Mouse (Mus musculus) neural tube, embryonic 15.5 days (tissue): ENCODE measurements around the gene Cd34. TPM values are rescaled to one million over a fixed set of nuclear protein-coding genes. Genes with fewer than 3 reads are reported as not detected.

Experiments used
- ATAC-seq: fragments of 200-750 bp; cut with Nextera tagmentation; 2 replicates; pipeline ENCODE4 v1.8.0; 2017; ENCODE audit warnings: mild to moderate bottlenecking, moderate TSS enrichment, moderate library complexity; ENCODE audit not compliant: low FRiP score
- H3K27ac ChIP-seq: fragments of 300-500 bp; sonication (generic); replicated peaks from 2 replicates; pipeline ENCODE4 v1.5.1; 2015; ENCODE audit warnings: mild to moderate bottlenecking, inconsistent platforms
- H3K27me3 ChIP-seq: fragments of 300-500 bp; sonication (generic); replicated peaks from 2 replicates; pipeline ENCODE4 v1.6.1; 2015; ENCODE audit warnings: inconsistent platforms
- H3K36me3 ChIP-seq: fragments of 300-500 bp; sonication (generic); 2 replicates; pipeline ENCODE4 v1.6.1; 2015; ENCODE audit warnings: inconsistent platforms
- H3K4me1 ChIP-seq: fragments of 300-500 bp; sonication (generic); 2 replicates; pipeline ENCODE4 v1.6.1; 2015; ENCODE audit warnings: inconsistent platforms
- H3K4me2 ChIP-seq: fragments of 300-500 bp; sonication (generic); 2 replicates; pipeline ENCODE4 v1.6.1; 2015; ENCODE audit warnings: inconsistent platforms, mild to moderate bottlenecking, moderate library complexity
- H3K4me3 ChIP-seq: fragments of 300-500 bp; sonication (generic); replicated peaks from 2 replicates; pipeline ENCODE4 v1.5.1; 2015; ENCODE audit warnings: mild to moderate bottlenecking, inconsistent platforms
- H3K9ac ChIP-seq: fragments of 300-500 bp; sonication (generic); replicated peaks from 2 replicates; pipeline ENCODE4 v1.6.1; 2015; ENCODE audit warnings: mild to moderate bottlenecking, inconsistent platforms
- H3K9me3 ChIP-seq: fragments of 300-500 bp; sonication (generic); replicated peaks from 2 replicates; pipeline ENCODE4 v1.6.1; 2016; ENCODE audit warnings: inconsistent platforms
- WGBS: fragments of 180-500 bp; shearing (Covaris S2); methylation state at CpG from one replicate; pipeline ENCODE4 v1.1.7; 2015; ENCODE audit warnings: mixed read lengths; 5-methylcytosine and 5-hydroxymethylcytosine counted together
- polyA plus RNA-seq: library from polyadenylated mRNA; unstranded; fragments of >200 nt; fragmentation: Nextera tagmentation; extraction: Ambion mirVana; gene quantifications from 2 replicates; pipeline ENCODE4 v1.2.1, GENCODE M21; 2015

Cd34 gene
- polyA plus RNA-seq, 1 experiment from 2014 or later = 29.4 TPM

GRCm38 (mm10) chr1:194991654-194992053, 53.0 kb downstream of the Cd34 start:
- H3K27ac ChIP-seq = no peak overlapping the region
- no peaks in the 10 kb centered on the region for H3K27me3 ChIP-seq
- no peak for ATAC-seq
- H3K4me3 ChIP-seq = no peak overlapping the region
- no peak overlapping the region for H3K4me2 ChIP-seq
- H3K9ac ChIP-seq = no peak overlapping the region
- no peaks in the 10 kb centered on the region for H3K4me1 ChIP-seq
- no peaks in the 10 kb centered on the region for H3K9me3 ChIP-seq
- no peaks in the 10 kb centered on the region for H3K36me3 ChIP-seq
- 92% methylated on average over 2 of the region's 2 CpGs for WGBS

GRCm38 (mm10) chr1:194992589-194993317, 54.1 kb downstream of the Cd34 start:
- H3K4me2 ChIP-seq = no peak overlapping the region
- no peaks in the 10 kb centered on the region for H3K4me1 ChIP-seq
- H3K27ac ChIP-seq = no peak overlapping the region
- no peaks in the 10 kb centered on the region for H3K9me3 ChIP-seq
- no peaks in the 10 kb centered on the region for H3K36me3 ChIP-seq
- 84% methylated on average over 5 of the region's 5 CpGs for WGBS
- no peak for ATAC-seq
- H3K4me3 ChIP-seq = no peak overlapping the region
- H3K9ac ChIP-seq = no peak overlapping the region
- H3K27me3 ChIP-seq = no peaks in the 10 kb centered on the region

DNA sequence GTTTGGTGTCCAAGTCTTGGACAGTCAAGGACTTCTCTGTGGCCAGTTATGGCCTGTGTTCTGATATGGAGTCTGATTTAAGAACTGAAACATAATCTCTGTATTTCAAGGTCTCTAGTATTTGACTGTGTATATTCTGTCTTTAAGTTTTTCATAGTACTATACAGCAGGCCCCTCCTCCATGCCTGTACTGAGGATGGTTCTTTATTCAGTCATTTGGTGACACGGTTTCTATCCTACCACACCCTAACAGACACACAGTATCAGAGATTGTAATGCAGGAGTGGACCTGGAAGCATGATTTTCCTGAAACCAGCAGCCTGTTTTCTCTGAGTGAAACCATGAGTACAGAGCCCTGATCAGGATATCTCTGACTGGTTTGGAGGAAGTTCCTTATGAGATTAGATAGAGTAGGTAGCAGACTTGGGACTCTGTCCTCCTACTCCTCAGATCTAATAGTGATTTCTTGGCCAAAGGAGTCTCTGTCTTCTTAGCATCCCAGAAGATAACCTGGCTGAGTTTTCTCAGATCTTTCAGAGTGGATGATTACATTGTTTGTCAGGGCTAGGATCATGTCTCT, 54.9 kb downstream of the Cd34 start:
- WGBS = 84% methylated on average over 1 of the region's 1 CpGs
- no peaks in the 10 kb centered on the region for H3K36me3 ChIP-seq
- no peak overlapping the region for H3K4me3 ChIP-seq
- H3K27ac ChIP-seq = no peak overlapping the region
- H3K4me2 ChIP-seq = no peak overlapping the region
- no peak for ATAC-seq
- H3K27me3 ChIP-seq = no peaks in the 10 kb centered on the region
- no peak overlapping the region for H3K9ac ChIP-seq
- no peaks in the 10 kb centered on the region for H3K4me1 ChIP-seq
- no peaks in the 10 kb centered on the region for H3K9me3 ChIP-seq

DNA sequence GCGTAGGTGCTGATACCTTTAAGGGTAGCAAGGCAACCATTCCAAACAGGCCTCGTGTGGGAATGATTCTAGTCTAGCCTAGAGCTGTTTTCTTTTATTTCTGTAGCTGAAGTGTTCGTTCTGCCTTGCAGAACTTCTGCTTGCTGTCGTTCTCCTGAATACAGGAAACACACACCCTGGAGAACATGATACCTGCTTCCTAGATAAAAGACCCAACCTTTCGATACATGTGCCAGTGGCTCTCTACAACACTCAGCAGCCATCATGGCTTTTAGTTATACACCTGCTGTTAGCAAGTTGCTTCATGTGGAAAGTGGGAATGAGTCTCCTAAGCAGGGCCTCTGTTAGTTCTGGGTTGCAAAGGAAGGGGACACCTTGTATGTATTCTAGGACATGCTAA, 55.6 kb downstream of the Cd34 start:
- no peak for ATAC-seq

GRCm38 (mm10) chr1:194995196-194995595, 56.6 kb downstream of the Cd34 start:
- Histone ChIP-seq H3K9ac (no peak overlapping the region), H3K4me2 (no peak overlapping the region), H3K4me3 (no peak overlapping the region), H3K36me3 (no peaks in the 10 kb centered on the region), H3K9me3 (no peaks in the 10 kb centered on the region), H3K27ac (no peak overlapping the region), H3K27me3 (no peaks in the 10 kb centered on the region), H3K4me1 (no peaks in the 10 kb centered on the region)
- ATAC-seq = no peak
- WGBS = 86% methylated on average over 2 of the region's 2 CpGs

More for the DNA sequence above, 55.6 kb downstream of the Cd34 start:
- H3K9ac ChIP-seq = no peak overlapping the region
- H3K4me3 ChIP-seq = no peak overlapping the region
- WGBS = 87% methylated on average over 5 of the region's 5 CpGs
- no peaks in the 10 kb centered on the region for H3K27me3 ChIP-seq
- H3K36me3 ChIP-seq = no peaks in the 10 kb centered on the region
- no peak overlapping the region for H3K4me2 ChIP-seq
- no peak overlapping the region for H3K27ac ChIP-seq
- H3K9me3 ChIP-seq = no peaks in the 10 kb centered on the region
- H3K4me1 ChIP-seq = no peaks in the 10 kb centered on the region

DNA sequence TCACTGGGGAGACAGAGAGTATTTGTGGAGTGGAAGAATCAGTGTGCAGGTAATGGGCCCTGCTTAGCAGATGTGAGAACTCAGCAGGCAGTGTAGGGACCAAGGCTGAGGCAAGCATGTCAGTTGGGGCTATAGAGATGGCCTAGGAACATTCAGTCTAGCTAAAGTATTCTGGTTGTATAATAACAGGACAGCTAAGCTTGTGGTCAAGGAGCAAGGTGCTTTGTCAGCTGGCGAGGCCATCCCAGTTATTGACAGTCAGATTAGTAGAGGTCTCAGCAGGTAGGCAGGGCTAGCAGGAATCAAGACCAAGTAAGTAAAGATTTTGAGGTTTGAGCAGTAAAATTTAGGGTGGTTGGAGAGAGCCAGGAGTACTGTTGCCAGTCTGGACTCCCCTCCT, 59.8 kb downstream of the Cd34 start:
- Histone ChIP-seq H3K36me3 (no peaks in the 10 kb centered on the region), H3K9me3 (no peaks in the 10 kb centered on the region), H3K27ac (no peak overlapping the region), H3K4me2 (no peak overlapping the region), H3K9ac (no peak overlapping the region), H3K4me1 (no peaks in the 10 kb centered on the region), H3K4me3 (no peak overlapping the region), H3K27me3 (no peaks in the 10 kb centered on the region)
- 81% methylated on average over 1 of the region's 1 CpGs for WGBS
- no peak for ATAC-seq

GRCm38 (mm10) chr1:195003328-195003727, 64.7 kb downstream of the Cd34 start:
- Histone ChIP-seq H3K4me3 (no peak overlapping the region), H3K9me3 (no peaks in the 10 kb centered on the region), H3K4me1 (no peaks in the 10 kb centered on the region), H3K36me3 (no peaks in the 10 kb centered on the region), H3K27ac (no peak overlapping the region), H3K4me2 (no peak overlapping the region), H3K9ac (no peak overlapping the region), H3K27me3 (no peaks in the 10 kb centered on the region)
- no peak for ATAC-seq
- 88% methylated on average over 4 of the region's 4 CpGs for WGBS

GRCm38 (mm10) chr1:195004194-195004593, 65.6 kb downstream of the Cd34 start:
- no peaks in the 10 kb centered on the region for H3K36me3 ChIP-seq
- H3K9me3 ChIP-seq = no peaks in the 10 kb centered on the region
- no peak for ATAC-seq
- no peak overlapping the region for H3K9ac ChIP-seq
- H3K4me3 ChIP-seq = no peak overlapping the region
- H3K4me2 ChIP-seq = no peak overlapping the region
- H3K27me3 ChIP-seq = no peaks in the 10 kb centered on the region
- WGBS = 71% methylated on average over 1 of the region's 1 CpGs
- H3K27ac ChIP-seq = no peak overlapping the region
- H3K4me1 ChIP-seq = no peaks in the 10 kb centered on the region

GRCm38 (mm10) chr1:195006267-195006666, 67.6 kb downstream of the Cd34 start:
- no peak overlapping the region for H3K9ac ChIP-seq
- no peak overlapping the region for H3K27ac ChIP-seq
- H3K4me1 ChIP-seq = no peaks in the 10 kb centered on the region
- H3K27me3 ChIP-seq = no peaks in the 10 kb centered on the region
- H3K9me3 ChIP-seq = no peaks in the 10 kb centered on the region
- no peak overlapping the region for H3K4me2 ChIP-seq
- H3K36me3 ChIP-seq = no peaks in the 10 kb centered on the region
- ATAC-seq = no peak
- no peak overlapping the region for H3K4me3 ChIP-seq

Other genes with a start within 250 kb of the Cd34 start
- 1.2 and 1.3 TPM in 2 replicates for gene Cd46, start 153.4 kb downstream of the Cd34 start, polyA plus RNA-seq
- gene Cr1l, start 192.8 kb downstream of the Cd34 start, polyA plus RNA-seq = 35.5 and 45.3 TPM in 2 replicates
- gene Cr2, start 237.9 kb downstream of the Cd34 start, polyA plus RNA-seq = 0.46 and 0.89 TPM in 2 replicates